Mouse (Mus musculus) lung, embryonic 14.5 days (tissue): ENCODE data around the gene 2310030G06Rik. TPM values are rescaled to one million over a fixed set of nuclear protein-coding genes. Genes with fewer than 3 reads are reported as not detected.

Source experiments
- ATAC-seq: fragments of 200-750 bp; cut with Nextera tagmentation; 2 replicates; pipeline ENCODE4 v1.8.0; 2017; ENCODE audit warnings: mild to moderate bottlenecking, moderate TSS enrichment, moderate library complexity; ENCODE audit not compliant: insufficient read depth
- DNase-seq: peaks from one replicate; pipeline ENCODE4 v3.0.0-alpha.2; 2015
- H3K27ac ChIP-seq: fragments of 300-500 bp; sonication (generic); 2 replicates; pipeline ENCODE4 v1.5.1; 2014; ENCODE audit warnings: low read depth, mild to moderate bottlenecking, moderate library complexity
- H3K27me3 ChIP-seq: fragments of 300-500 bp; sonication (generic); 2 replicates; pipeline ENCODE4 v1.6.1; 2014; ENCODE audit warnings: low read length, control low read depth; ENCODE audit not compliant: insufficient read depth
- H3K36me3 ChIP-seq: fragments of 300-500 bp; sonication (generic); 2 replicates; pipeline ENCODE4 v1.6.1; 2014; ENCODE audit warnings: control low read depth; ENCODE audit not compliant: insufficient read depth
- H3K4me1 ChIP-seq: fragments of 300-500 bp; sonication (generic); 2 replicates; pipeline ENCODE4 v1.6.1; 2014; ENCODE audit warnings: antibody characterized with exemption, control low read depth; ENCODE audit not compliant: insufficient read depth
- H3K4me2 ChIP-seq: fragments of 300-500 bp; sonication (generic); 2 replicates; pipeline ENCODE4 v1.6.1; 2014; ENCODE audit warnings: mild to moderate bottlenecking
- H3K4me3 ChIP-seq: fragments of 300-500 bp; sonication (generic); 2 replicates; pipeline ENCODE4 v1.5.1; 2014; ENCODE audit warnings: low read depth, low read length
- H3K9ac ChIP-seq: fragments of 300-500 bp; sonication (generic); 2 replicates; pipeline ENCODE4 v1.6.1; 2014
- H3K9me3 ChIP-seq: fragments of 300-500 bp; sonication (generic); 2 replicates; pipeline ENCODE4 v1.6.1; 2016; ENCODE audit warnings: low read depth, low read length, control low read depth
- CTCF ChIP-seq: IDR thresholded peaks from 2 replicates; pipeline ENCODE4 v1.5.1; 2016; ENCODE audit warnings: antibody characterized with exemption, low read depth
- WGBS: fragments of 180-500 bp; shearing (Covaris S2); extraction: QIAGEN DNeasy Blood & Tissue Kit; methylation state at CpG from one replicate; pipeline ENCODE4 v1.1.7; 2014; 5-methylcytosine and 5-hydroxymethylcytosine counted together
- polyA plus RNA-seq: library from polyadenylated mRNA; unstranded; fragments of >200 nt; fragmentation: Nextera tagmentation; extraction: Ambion mirVana; gene quantifications from 2 replicates; pipeline ENCODE4 v1.2.1, GENCODE M21; 2014

Gene 2310030G06Rik
- polyA plus RNA-seq, 1 experiment from 2014 or later: 9.7 TPM

GRCm38 (mm10) chr9:50753947-50754346, 7.6 kb upstream of the 2310030G06Rik start:
- H3K4me1 ChIP-seq: peaks cover 15% of the 10 kb centered on the region
- no peak overlapping the region; the same call in 1 of the 2 replicates for H3K27ac ChIP-seq
- DNase-seq (no peak), ATAC-seq (no peak)
- TF ChIP-seq CTCF: no peak
- H3K9me3 ChIP-seq: no peaks in the 10 kb centered on the region
- H3K4me3 ChIP-seq: peak overlapping the region; percentile 10; the same call in 1 of the 2 replicates
- 34% methylated on average over 7 of the region's 7 CpGs for WGBS
- no peak overlapping the region; the same call in 1 of the 2 replicates for H3K9ac ChIP-seq
- H3K4me2 ChIP-seq: peak overlapping the region; percentile 41; the same call in 1 of the 2 replicates
- H3K36me3 ChIP-seq: no peaks in the 10 kb centered on the region
- no peaks in the 10 kb centered on the region; the same call in 1 of the 2 replicates for H3K27me3 ChIP-seq

DNA sequence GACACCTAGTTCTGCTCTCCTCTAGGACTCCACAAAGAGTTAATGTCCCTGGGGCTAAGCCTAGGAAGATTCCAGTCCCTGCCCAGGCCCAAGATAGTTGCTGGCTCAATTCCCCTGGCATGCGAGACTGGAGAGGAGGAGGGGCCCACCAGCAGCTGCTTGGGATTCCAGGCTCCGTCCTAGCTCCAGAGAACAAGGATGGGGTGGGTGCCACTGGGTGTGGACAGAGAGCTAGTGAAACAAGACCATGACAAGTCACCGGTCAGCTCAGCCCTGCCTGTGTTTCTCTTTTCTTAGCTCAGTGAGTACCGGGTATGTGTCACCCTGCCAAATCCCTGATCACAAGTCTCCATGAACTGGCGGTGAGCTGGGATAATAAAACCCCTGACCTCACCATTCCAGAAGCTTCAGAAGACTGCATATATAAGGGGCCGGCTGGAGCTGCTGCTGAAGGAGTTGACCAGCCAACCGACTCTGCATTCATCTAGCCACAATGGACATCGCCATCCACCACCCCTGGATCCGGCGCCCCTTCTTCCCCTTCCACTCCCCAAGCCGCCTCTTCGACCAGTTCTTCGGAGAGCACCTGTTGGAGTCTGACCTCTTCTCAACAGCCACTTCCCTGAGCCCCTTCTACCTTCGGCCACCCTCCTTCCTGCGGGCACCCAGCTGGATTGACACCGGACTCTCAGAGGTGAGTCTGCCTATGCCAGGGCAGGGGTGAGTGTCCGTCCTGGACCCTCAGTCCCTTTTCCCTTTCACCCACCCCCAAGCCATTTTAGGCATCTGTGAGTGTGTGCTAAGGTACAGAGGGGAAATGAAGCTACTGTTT, 6.7 kb upstream of the 2310030G06Rik start:
- peak overlapping the region; percentile 41 for H3K4me2 ChIP-seq

DNA sequence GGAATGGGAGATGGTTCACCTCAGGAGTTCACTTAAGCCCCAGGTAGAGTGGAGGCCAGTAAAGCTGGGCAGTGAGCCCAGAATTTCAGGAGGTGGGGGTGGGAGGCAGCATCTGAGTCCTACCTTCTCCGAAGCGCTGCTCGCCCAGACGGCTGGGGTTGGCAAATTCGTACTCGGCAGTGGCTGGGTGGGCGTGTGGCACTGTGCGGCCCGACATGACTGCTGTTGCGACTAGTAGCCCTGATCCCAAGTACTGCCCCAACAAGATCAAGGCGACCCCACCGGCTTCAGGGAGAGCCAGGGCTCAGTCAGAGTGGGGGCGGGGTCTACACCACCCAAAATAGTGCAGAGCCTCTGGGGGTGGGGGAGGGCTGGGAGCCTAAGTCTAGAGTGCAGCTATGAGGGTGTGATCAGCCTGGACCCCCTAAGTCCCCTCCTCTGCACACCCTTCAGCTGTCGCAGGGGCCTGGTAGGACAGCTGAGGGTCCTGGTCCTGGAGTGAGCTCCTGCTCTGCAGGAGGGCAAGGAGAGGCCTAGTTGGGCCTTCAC, 5.8 kb upstream of the 2310030G06Rik start, which contains the start of gene Hspb2:
Hspb2 (minus strand) TSS at position 301 of the 549 bp plus-strand sequence.
- Histone ChIP-seq H3K4me1 (peaks cover 15% of the 10 kb centered on the region), H3K27ac (peak within 1 kb of the TSS; percentile 83), H3K4me3 (peak within 1 kb of the TSS; percentile 23), H3K27me3 (no peaks in the 10 kb centered on the region; the same call in 1 of the 2 replicates), H3K4me2 (peak within 1 kb of the TSS; percentile 41), H3K36me3 (no peaks in the 10 kb centered on the region), H3K9me3 (no peaks in the 10 kb centered on the region), H3K9ac (peak within 1 kb of the TSS; percentile 44)
- TF ChIP-seq CTCF: no peak
- peak; percentile 28 for DNase-seq
- peak; percentile 72; the same call in 1 of the 2 replicates for ATAC-seq
- WGBS: 65% methylated on average over 14 of the region's 14 CpGs

More for the DNA sequence above, 6.7 kb upstream of the 2310030G06Rik start:
- H3K9me3 ChIP-seq: no peaks in the 10 kb centered on the region
- H3K27me3 ChIP-seq: no peaks in the 10 kb centered on the region; the same call in 1 of the 2 replicates
- peak overlapping the region; percentile 23 for H3K4me3 ChIP-seq
- DNase-seq (peak; percentile 81), ATAC-seq (peak; percentile 84)
- H3K9ac ChIP-seq: peak overlapping the region; percentile 27; the same call in 1 of the 2 replicates
- peaks cover 15% of the 10 kb centered on the region for H3K4me1 ChIP-seq
- TF ChIP-seq CTCF: no peak
- H3K27ac ChIP-seq: peak overlapping the region; percentile 83
- 61% methylated on average over 17 of the region's 17 CpGs for whole genome bisulfite sequencing
- no peaks in the 10 kb centered on the region for H3K36me3 ChIP-seq

DNA sequence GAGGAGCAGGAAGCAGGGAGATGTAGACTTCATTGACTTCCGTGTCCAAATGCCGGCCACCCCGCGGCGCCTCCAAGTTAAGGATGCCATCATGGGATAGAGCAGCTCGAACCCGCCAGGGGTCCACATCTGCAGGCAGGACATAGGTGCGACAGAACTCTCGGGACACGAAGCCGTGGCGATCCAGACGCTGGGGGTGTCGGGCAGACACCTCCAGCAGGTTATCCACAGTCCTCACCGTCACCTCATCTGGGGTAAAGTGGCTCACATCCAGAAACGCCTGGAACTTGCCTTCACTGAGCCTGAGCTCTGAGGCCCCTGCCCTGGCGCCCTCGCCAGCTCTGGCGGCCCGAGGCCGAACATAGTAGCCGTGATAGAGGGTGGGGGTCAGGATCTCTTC, 5.0 kb upstream of the 2310030G06Rik start, which contains the start of gene Cryab:
Cryab (plus strand) TSS at position 3 of the 400 bp plus-strand sequence.
- Histone ChIP-seq H3K27ac (peak within 1 kb of the TSS; percentile 83), H3K4me3 (peak within 1 kb of the TSS; percentile 9; the same call in 1 of the 2 replicates), H3K27me3 (no peaks in the 10 kb centered on the region; the same call in 1 of the 2 replicates), H3K9me3 (no peaks in the 10 kb centered on the region), H3K9ac (peak within 1 kb of the TSS; percentile 44), H3K36me3 (no peaks in the 10 kb centered on the region), H3K4me2 (peak within 1 kb of the TSS; percentile 41; the same call in 1 of the 2 replicates), H3K4me1 (peaks cover 15% of the 10 kb centered on the region)
- TF ChIP-seq CTCF: no peak
- DNase-seq: no peak
- ATAC-seq: no peak
- WGBS: 56% methylated on average over 22 of the region's 22 CpGs

DNA sequence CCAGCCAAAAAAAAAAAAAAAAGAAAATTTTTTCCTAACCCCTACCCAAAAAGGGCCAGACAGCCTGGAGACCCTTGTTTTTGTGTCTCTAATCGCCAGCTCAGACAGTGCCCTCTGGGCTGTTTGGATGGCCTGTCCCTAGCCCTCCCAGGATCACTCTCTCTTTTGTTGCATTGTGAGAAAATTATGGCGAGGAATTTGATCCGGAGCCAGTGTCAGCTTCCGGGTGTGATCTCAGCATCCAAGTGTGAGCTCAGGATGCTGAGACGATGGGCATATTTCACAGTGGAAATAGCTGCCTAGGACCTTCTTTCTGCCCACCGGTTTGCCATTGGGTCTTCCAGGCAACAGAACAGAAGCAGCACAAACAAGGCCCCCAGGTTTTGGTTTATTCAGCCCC, 4.4 kb upstream of the 2310030G06Rik start:
- no peaks in the 10 kb centered on the region for H3K9me3 ChIP-seq
- TF ChIP-seq CTCF: no peak
- no peak overlapping the region for H3K9ac ChIP-seq
- WGBS: 81% methylated on average over 6 of the region's 6 CpGs
- H3K4me2 ChIP-seq: peak overlapping the region; percentile 41; the same call in 1 of the 2 replicates
- H3K36me3 ChIP-seq: no peaks in the 10 kb centered on the region
- DNase-seq: no peak
- peaks cover 19% of the 10 kb centered on the region for H3K4me1 ChIP-seq
- no peak for ATAC-seq
- H3K27ac ChIP-seq: no peak overlapping the region
- no peak overlapping the region for H3K4me3 ChIP-seq
- no peaks in the 10 kb centered on the region; the same call in 1 of the 2 replicates for H3K27me3 ChIP-seq

- DNase-seq: peak; percentile 66
- no peaks in the 10 kb centered on the region for H3K9me3 ChIP-seq
- H3K27me3 ChIP-seq: no peaks in the 10 kb centered on the region
- 0 out of 2 replicates have a peak, but pooled peaks cover 6% of the 10 kb centered on the region for H3K4me1 ChIP-seq
- peak overlapping the region; percentile 45 for H3K4me3 ChIP-seq
- H3K9ac ChIP-seq: peak overlapping the region; percentile 59
- no peak for TF ChIP-seq CTCF
- WGBS: 16% methylated on average over 7 of the region's 7 CpGs
- peak overlapping the region; percentile 89 for H3K27ac ChIP-seq
- H3K36me3 ChIP-seq: no peaks in the 10 kb centered on the region
- ATAC-seq: peak; percentile 72
- H3K4me2 ChIP-seq: peak overlapping the region; percentile 66
Observed at GRCm38 (mm10) chr9:50745806-50746205, 530 bp downstream of the 2310030G06Rik start.

- 71% methylated on average over 2 of the region's 2 CpGs for WGBS
- ATAC-seq (no peak), DNase-seq (no peak)
- H3K36me3 ChIP-seq: no peaks in the 10 kb centered on the region
- H3K27me3 ChIP-seq: no peaks in the 10 kb centered on the region
- peaks cover 6% of the 10 kb centered on the region; the same call in 1 of the 2 replicates for H3K4me1 ChIP-seq
- no peaks in the 10 kb centered on the region for H3K9me3 ChIP-seq
- TF ChIP-seq CTCF: no peak
- H3K9ac ChIP-seq: no peak overlapping the region
- H3K4me2 ChIP-seq: no peak overlapping the region
- no peak overlapping the region for H3K27ac ChIP-seq
- no peak overlapping the region for H3K4me3 ChIP-seq
Observed at GRCm38 (mm10) chr9:50742744-50743143, 3.6 kb downstream of the 2310030G06Rik start.
